Mouse (Mus musculus): ENCODE results near the gene Nudt6. TPM values are rescaled to one million over a fixed set of nuclear protein-coding genes. Genes with fewer than 3 reads are reported as not detected.

The Nudt6 gene
- total RNA-seq (2022) = 10 to 100 TPM; 24.8 to 33.1 (median 31.6) TPM

- DNase-seq (ENCODE audit: low spot score in 2 of 2) = peak; percentile 71 to 78
These were observed at the start of gene Nudt6 for GRCm38 (mm10) chr3:37420072-37420471. Gene Nudt6 (minus strand): TSS chr3:37420211.

- no peak for DNase-seq (ENCODE audit: low spot score in 2 of 2)
These were observed 49.3 kb upstream of the Nudt6 start for GRCm38 (mm10) chr3:37469353-37469752.

- no peak for DNase-seq (ENCODE audit: low spot score in 2 of 2)
These were observed 48.2 kb upstream of the Nudt6 start for GRCm38 (mm10) chr3:37468170-37468569.

- DNase-seq (ENCODE audit: low spot score in 2 of 2) = no peak
These were observed 36.0 kb upstream of the Nudt6 start for GRCm38 (mm10) chr3:37455992-37456391.

- no peak for DNase-seq (ENCODE audit: low spot score in 2 of 2)
These were observed 23.4 kb upstream of the Nudt6 start for GRCm38 (mm10) chr3:37443409-37443808.

- DNase-seq (ENCODE audit: low spot score in 2 of 2) = no peak
These were observed 19.8 kb upstream of the Nudt6 start for GRCm38 (mm10) chr3:37439770-37440169.

- no peak for DNase-seq (ENCODE audit: low spot score in 2 of 2)
These were observed 10.3 kb upstream of the Nudt6 start for GRCm38 (mm10) chr3:37430359-37430758.

- DNase-seq (ENCODE audit: low spot score in 2 of 2) = no peak
These were observed 6.1 kb upstream of the Nudt6 start for GRCm38 (mm10) chr3:37426069-37426468.

- DNase-seq (ENCODE audit: low spot score in 2 of 2) = no peak
These were observed 1.2 kb upstream of the Nudt6 start for GRCm38 (mm10) chr3:37421179-37421578.

- peak in 1 of 2 experiments; percentile 24 for DNase-seq (ENCODE audit: low spot score in 2 of 2)
These were observed 630 bp upstream of the Nudt6 start for GRCm38 (mm10) chr3:37420641-37421040.

GRCm38 (mm10) chr3:37419458-37419991 lies 486 bp downstream of the Nudt6 start, which contains the start of gene Spata5:
Gene Spata5 (plus strand): TSS chr3:37419896.
- peak; percentile 95 to 98 for DNase-seq (ENCODE audit: low spot score in 2 of 2)

- DNase-seq (ENCODE audit: low spot score in 2 of 2) = no peak
These were observed 1.0 kb downstream of the Nudt6 start for GRCm38 (mm10) chr3:37418961-37419457.

- DNase-seq (ENCODE audit: low spot score in 2 of 2) = no peak
These were observed 1.7 kb downstream of the Nudt6 start for GRCm38 (mm10) chr3:37418341-37418740.

GRCm38 (mm10) chr3:37414413-37414960 lies 5.5 kb downstream of the Nudt6 start:
- peak; percentile 64 to 73 for DNase-seq (ENCODE audit: low spot score in 2 of 2)

GRCm38 (mm10) chr3:37413446-37413845 lies 6.6 kb downstream of the Nudt6 start:
- DNase-seq (ENCODE audit: low spot score in 2 of 2) = no peak

- DNase-seq (ENCODE audit: low spot score in 2 of 2) = no peak
These were observed 12.4 kb downstream of the Nudt6 start for GRCm38 (mm10) chr3:37407598-37407997.

GRCm38 (mm10) chr3:37401729-37402610 lies 18.0 kb downstream of the Nudt6 start:
- DNase-seq (ENCODE audit: low spot score in 2 of 2) = peak in 1 of 2 experiments; percentile 71

GRCm38 (mm10) chr3:37398661-37399395 lies 21.2 kb downstream of the Nudt6 start:
- peak; percentile 67 to 80 for DNase-seq (ENCODE audit: low spot score in 2 of 2)

GRCm38 (mm10) chr3:37397646-37398045 lies 22.4 kb downstream of the Nudt6 start:
- no peak for DNase-seq (ENCODE audit: low spot score in 2 of 2)

GRCm38 (mm10) chr3:37396930-37397608 lies 22.9 kb downstream of the Nudt6 start:
- DNase-seq (ENCODE audit: low spot score in 2 of 2) = no peak

- DNase-seq (ENCODE audit: low spot score in 2 of 2) = no peak
These were observed 32.7 kb downstream of the Nudt6 start for GRCm38 (mm10) chr3:37387310-37387709.
